Mouse (Mus musculus): Measurements from ENCODE around the gene Nrbf2.

The Nrbf2 gene

DNA sequence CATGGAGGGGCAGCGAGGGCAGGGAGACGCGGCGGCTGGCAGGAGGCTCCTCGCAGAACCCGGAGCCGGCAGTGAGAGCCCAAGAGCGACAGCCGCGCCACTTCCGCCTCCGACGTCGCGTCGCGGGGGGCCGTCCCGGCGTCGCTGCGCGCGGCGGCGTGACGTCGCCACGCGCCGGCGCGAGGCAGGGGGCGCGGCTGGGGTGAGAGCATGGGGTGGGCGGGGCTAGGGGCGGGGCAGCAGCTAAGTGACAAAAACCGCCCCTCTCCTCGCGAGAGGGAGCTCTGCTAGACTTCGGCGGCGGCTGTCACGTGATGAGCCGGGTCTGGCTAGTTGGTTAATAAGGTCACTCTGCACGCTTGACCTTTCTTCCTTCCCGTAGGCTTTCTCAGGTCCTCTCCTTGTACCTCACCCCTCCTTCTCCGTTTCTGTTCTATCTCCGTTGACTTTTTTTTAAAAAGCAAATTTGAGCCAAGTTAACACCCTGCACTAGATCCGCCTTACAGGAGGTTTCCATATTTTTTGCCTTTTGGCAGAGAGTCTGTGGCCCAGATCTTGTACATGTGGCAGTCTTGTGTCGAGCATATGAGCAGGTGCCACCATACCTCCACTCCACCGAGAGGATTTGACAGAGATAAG is at the start of gene Nrbf2:
Gene Nrbf2 (minus strand): TSS at position 130 of the 639 bp plus-strand sequence.
- peak; percentile 96 for DNase-seq (ENCODE audit: low read depth, low spot score)

- DNase-seq (ENCODE audit: low read depth, low spot score): no peak
These were observed 45.5 kb upstream of the Nrbf2 start for GRCm38 (mm10) chr10:67330580-67330979.

DNA sequence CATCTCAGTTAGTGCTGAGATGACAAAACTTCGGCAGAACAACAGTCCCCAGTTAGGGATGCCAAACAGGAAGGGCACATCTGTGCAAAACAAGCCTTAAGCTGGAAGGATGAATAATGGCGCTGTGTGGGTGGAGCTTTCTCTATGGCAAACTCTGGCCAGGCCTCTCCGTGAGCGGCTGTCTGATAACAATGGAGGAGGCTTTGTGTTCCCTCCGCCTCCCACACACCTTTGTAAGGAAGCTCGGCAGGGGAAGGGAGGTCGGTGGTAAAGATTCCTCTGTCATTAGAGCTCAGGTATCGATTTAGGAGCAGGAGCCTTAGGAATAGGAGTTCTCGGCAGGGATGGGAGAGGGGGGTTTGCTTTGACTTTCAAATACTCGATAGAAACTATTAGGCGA is 44.6 kb upstream of the Nrbf2 start:
- DNase-seq (ENCODE audit: low read depth, low spot score): peak; percentile 27

- DNase-seq (ENCODE audit: low read depth, low spot score): no peak
These were observed 43.1 kb upstream of the Nrbf2 start for GRCm38 (mm10) chr10:67328208-67328607.

- DNase-seq (ENCODE audit: low read depth, low spot score): no peak
These were observed 38.9 kb upstream of the Nrbf2 start for GRCm38 (mm10) chr10:67324036-67324435.

GRCm38 (mm10) chr10:67321396-67321795 is 36.3 kb upstream of the Nrbf2 start:
- no peak for DNase-seq (ENCODE audit: low read depth, low spot score)

DNA sequence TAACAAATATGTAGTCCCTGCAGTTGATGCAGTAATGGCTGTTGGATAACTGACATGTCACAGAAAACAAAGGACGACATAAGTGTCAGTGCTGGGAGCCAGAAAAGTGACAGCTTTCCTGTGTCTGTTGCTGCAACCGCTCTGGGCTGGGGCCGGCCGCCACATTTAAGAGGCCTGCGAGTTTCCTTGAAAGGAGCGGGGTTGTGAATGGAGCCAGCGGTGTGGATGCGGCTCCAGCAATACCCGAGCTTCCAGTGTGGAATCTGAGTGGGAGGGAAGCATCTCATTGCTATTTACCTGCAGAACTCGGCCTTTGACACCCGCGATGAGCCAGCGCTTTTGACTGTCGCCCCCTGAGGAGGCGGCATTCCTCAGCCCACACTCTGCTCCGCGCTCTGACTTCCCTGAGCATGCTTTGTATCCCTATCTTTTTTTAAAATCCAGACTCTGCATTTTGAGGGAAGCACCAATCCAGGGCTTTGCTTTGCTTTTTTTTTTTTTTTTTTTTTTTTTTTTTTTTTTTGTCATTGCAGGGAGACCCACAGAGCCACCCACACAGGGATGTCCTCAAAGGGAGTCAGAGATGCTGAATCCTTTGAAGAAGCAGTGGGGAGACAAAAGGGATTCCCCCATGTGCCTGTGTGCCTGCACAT is 35.2 kb upstream of the Nrbf2 start:
- DNase-seq (ENCODE audit: low read depth, low spot score): peak; percentile 37

DNA sequence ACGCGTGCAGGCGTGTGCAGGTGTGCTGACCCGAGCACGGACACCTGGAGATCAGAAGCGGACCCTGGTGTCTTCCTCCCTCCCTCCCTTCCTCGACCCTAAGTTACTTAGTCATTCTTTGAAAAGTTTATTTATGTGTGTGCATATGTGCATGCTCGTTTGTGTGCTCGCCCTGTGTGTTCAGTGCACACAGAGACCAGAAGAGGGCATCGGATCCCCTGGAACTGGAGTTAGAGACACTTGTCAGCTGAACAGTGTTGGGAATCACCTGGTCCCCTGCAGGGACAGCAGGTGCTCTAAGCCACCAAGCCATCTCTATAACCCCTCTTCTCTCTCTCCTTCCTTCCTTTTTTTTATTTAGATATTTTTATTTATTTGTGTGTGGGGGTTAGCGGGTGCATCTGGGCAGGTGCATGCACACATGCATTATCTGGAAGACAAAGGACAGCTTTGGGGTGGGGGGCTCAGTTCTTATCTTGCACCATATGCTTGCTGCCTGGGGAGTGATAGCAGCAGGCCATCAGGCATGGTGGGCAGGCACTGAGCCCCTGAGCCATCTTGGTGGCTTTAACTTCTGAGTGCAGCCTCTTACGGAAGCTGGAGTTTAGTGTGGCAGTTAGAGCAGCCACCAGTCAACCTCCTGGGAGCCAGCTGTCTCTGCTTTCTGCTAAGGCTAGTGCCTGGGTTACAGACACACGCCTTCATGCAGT is 34.1 kb upstream of the Nrbf2 start:
- DNase-seq (ENCODE audit: low read depth, low spot score): no peak

DNA sequence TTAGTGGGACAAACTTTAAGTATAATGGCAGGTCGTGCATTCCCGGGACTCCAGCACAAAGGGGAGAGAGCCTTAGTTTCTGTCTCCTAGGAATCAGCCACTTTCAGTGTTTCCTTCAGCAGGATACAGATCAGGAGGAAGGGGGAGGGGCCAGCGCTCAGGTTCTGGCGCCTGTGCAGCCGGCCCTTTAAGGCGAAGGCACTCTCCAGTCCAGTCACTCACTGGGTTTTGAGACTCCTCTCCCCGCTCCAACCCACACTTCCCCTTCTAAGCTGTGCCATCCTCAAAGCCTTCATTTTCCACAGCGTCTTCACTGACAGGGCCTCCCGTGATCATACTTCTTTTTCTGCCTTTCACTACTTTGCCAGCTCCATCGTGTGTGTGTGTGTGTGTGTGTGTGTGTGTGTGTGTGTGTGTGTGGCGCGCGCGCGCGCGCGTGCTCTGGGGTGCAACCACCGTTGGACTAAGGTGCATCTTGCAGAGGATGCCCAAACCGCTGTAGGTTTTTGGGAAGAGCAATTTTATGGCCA is 32.9 kb upstream of the Nrbf2 start:
- peak; percentile 20 for DNase-seq (ENCODE audit: low read depth, low spot score)

- DNase-seq (ENCODE audit: low read depth, low spot score): peak; percentile 78
These were observed 29.8 kb upstream of the Nrbf2 start for GRCm38 (mm10) chr10:67314811-67315435.

DNA sequence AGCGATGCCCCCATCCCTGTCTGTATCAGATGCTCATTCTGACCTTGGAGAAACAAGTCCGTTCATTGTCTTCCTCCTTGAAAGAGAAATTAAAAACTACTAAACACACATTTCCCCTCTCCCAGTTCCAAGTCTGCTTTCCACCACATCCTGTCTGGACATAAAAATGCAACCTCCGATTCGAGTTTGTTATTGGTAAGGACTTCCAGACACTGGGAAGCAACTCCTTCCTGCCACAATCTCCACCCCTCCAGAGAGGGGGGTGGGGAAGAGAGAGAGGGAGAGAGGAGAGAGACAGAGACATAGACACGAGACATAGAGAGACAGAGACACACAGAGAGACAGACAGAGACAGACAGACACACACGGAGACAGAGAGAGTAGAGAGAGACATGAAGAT is 27.4 kb upstream of the Nrbf2 start:
- DNase-seq (ENCODE audit: low read depth, low spot score): no peak

GRCm38 (mm10) chr10:67311277-67311959 is 26.3 kb upstream of the Nrbf2 start:
- peak; percentile 79 for DNase-seq (ENCODE audit: low read depth, low spot score)

DNA sequence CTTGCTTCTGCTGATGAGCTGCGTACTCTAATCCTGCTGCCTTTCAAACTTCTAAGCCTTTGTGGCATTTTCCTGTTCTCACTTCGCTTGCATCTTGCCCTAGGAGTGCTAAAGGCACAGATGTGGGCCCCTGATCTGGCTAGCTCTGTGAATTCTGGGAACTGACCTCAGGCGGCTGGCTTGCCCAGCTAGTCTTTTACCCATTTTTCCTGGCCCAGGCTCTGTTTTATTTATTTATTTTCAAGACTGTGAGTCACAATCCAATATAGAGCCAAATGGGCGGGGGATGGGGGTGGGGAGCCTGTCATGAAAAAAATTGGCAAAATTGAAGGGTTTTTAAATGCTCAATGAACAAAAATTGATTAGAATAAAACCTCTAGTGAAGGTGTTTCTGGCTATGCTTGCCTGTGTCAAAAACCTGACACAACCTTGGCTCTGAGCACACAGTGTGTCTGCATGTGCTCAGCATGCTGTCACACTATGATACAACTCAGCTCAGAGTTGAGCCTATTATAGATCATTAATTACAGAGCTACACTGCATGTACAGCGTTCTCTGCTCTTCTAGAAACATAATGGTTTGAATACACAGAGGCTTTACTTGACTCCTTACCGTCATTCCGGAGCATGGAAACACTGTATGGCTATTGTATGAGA is 24.5 kb upstream of the Nrbf2 start:
- no peak for DNase-seq (ENCODE audit: low read depth, low spot score)

DNA sequence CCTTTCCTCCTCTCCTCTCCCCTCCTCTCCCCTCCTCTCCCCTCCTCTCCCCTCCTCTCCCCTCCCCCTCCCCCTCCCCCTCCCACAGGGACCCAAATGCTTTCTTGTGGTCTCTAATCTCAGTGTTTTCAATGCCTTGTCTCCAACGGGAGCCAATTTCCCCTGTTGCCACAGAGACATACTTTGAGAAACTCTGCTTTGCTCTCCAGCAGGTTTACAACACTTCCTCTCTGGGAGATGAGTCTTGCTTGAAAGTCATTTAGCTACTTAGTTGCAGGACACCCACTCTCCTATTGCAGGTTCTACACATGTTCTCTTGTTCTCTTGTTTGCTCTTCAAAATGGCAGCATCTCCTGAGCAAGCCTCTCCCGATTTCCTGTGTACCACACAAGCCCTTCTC is 17.2 kb upstream of the Nrbf2 start:
- DNase-seq (ENCODE audit: low read depth, low spot score): no peak

GRCm38 (mm10) chr10:67301046-67301445 is 15.9 kb upstream of the Nrbf2 start:
- no peak for DNase-seq (ENCODE audit: low read depth, low spot score)

GRCm38 (mm10) chr10:67299285-67299684 is 14.2 kb upstream of the Nrbf2 start:
- DNase-seq (ENCODE audit: low read depth, low spot score): no peak

DNA sequence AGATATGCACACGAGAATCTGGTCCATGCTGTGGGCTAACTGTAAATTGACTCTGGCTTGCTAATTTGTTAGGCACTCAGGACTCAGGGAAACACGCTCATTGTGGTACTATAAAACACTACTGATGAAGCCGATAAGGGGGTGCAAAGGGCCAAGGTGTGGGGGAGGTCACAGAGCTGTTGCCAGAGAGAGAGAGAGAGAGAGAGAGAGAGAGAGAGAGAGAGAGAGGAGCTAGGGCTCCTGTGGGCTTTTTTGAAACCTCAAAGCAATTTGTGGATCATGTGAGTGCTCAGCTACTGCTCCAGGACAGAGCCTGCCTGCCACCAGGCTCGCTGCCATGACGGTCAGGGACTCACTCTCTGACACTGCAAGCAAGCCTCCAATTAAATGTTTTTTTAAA is 13.8 kb upstream of the Nrbf2 start:
- DNase-seq (ENCODE audit: low read depth, low spot score): no peak

- no peak for DNase-seq (ENCODE audit: low read depth, low spot score)
These were observed 12.2 kb upstream of the Nrbf2 start for GRCm38 (mm10) chr10:67297175-67297855.

- DNase-seq (ENCODE audit: low read depth, low spot score): no peak
These were observed 11.5 kb upstream of the Nrbf2 start for GRCm38 (mm10) chr10:67296482-67297152.

GRCm38 (mm10) chr10:67295938-67296466 is 10.9 kb upstream of the Nrbf2 start:
- no peak for DNase-seq (ENCODE audit: low read depth, low spot score)

Measured in brain, adult 2 months (tissue).